Mouse (Mus musculus): ENCODE measurements around the gene Pabpc4l. TPM values are rescaled to one million over a fixed set of nuclear protein-coding genes. Genes with fewer than 3 reads are reported as not detected.
A peak's percentile ranks its signal among the peaks of the same experiment; 100 is the strongest.
"Not testable (repeated sequence)": the region's sequence is repeated elsewhere in the genome, so short reads cannot be mapped to it uniquely, and the experiment has no call there.

The Pabpc4l gene
- 5.9 and 6.7 TPM in 2 replicates for polyA plus RNA-seq (2015; fragmentation: Nextera tagmentation; extraction: Ambion mirVana)

GRCm38 (mm10) chr3:46447481-46448265, at the start of gene Pabpc4l:
TSS of gene Pabpc4l (minus strand) at chr3:46448219.
- ATAC-seq, result peak; percentile 96
- Histone ChIP-seq H3K9ac (ENCODE audit: low read depth, low read length) (peak within 1 kb of the TSS; percentile 79), H3K4me2 (ENCODE audit: low read depth, low read length) (peak within 1 kb of the TSS; percentile 71), H3K27ac (ENCODE audit: low read length) (peak within 1 kb of the TSS; percentile 68), H3K9me3 (ENCODE audit: control insufficient read depth, low read length) (no peaks in the 10 kb centered on the region), H3K27me3 (replicated peaks; ENCODE audit: control insufficient read depth, insufficient read depth, low read length) (no peaks in the 10 kb centered on the region), H3K4me3 (ENCODE audit: low read length) (peak within 1 kb of the TSS; percentile 61), H3K4me1 (ENCODE audit: control insufficient read depth, insufficient read depth, low read length) (no peaks in the 10 kb centered on the region), H3K36me3 (ENCODE audit: control insufficient read depth, insufficient read depth, low read length) (peaks cover 6% of the 10 kb centered on the region; the same call in 1 of the 2 replicates)
- 2% methylated on average over 37 of the region's 37 CpGs for WGBS

GRCm38 (mm10) chr3:46490989-46491259, 42.9 kb upstream of the Pabpc4l start:
- no peak overlapping the region for H3K4me3 ChIP-seq (ENCODE audit: low read length)
- H3K4me1 ChIP-seq (ENCODE audit: control insufficient read depth, insufficient read depth, low read length), result no peaks in the 10 kb centered on the region
- no peak overlapping the region for H3K27ac ChIP-seq (ENCODE audit: low read length)
- no peak overlapping the region for H3K4me2 ChIP-seq (ENCODE audit: low read depth, low read length)
- no peaks in the 10 kb centered on the region for H3K9me3 ChIP-seq (ENCODE audit: control insufficient read depth, low read length)
- ATAC-seq, result no peak
- H3K27me3 ChIP-seq (replicated peaks; ENCODE audit: control insufficient read depth, insufficient read depth, low read length), result no peaks in the 10 kb centered on the region
- no peak overlapping the region for H3K9ac ChIP-seq (ENCODE audit: low read depth, low read length)
- WGBS, result 70% methylated on average over 5 of the region's 5 CpGs
- no peaks in the 10 kb centered on the region for H3K36me3 ChIP-seq (ENCODE audit: control insufficient read depth, insufficient read depth, low read length)

GRCm38 (mm10) chr3:46490132-46490988, 42.3 kb upstream of the Pabpc4l start:
- no peak overlapping the region for H3K4me2 ChIP-seq (ENCODE audit: low read depth, low read length)
- no peaks in the 10 kb centered on the region for H3K9me3 ChIP-seq (ENCODE audit: control insufficient read depth, low read length)
- 75% methylated on average over 15 of the region's 15 CpGs for WGBS

GRCm38 (mm10) chr3:46486091-46486490, 38.1 kb upstream of the Pabpc4l start:
- not testable (repeated sequence) for H3K27ac ChIP-seq (ENCODE audit: low read length); H3K4me3 ChIP-seq (ENCODE audit: low read length); H3K27me3 ChIP-seq (replicated peaks; ENCODE audit: control insufficient read depth, insufficient read depth, low read length); H3K4me2 ChIP-seq (ENCODE audit: low read depth, low read length); H3K9ac ChIP-seq (ENCODE audit: low read depth, low read length); ATAC-seq; H3K36me3 ChIP-seq (ENCODE audit: control insufficient read depth, insufficient read depth, low read length); H3K9me3 ChIP-seq (ENCODE audit: control insufficient read depth, low read length); H3K4me1 ChIP-seq (ENCODE audit: control insufficient read depth, insufficient read depth, low read length)
- 80% methylated on average over 1 of the region's 1 CpGs for WGBS

More at GRCm38 (mm10) chr3:46490132-46490988, 42.3 kb upstream of the Pabpc4l start:
- ATAC-seq, result no peak
- Histone ChIP-seq H3K27ac (ENCODE audit: low read length) (no peak overlapping the region), H3K9ac (ENCODE audit: low read depth, low read length) (no peak overlapping the region), H3K4me3 (ENCODE audit: low read length) (no peak overlapping the region), H3K4me1 (ENCODE audit: control insufficient read depth, insufficient read depth, low read length) (no peaks in the 10 kb centered on the region), H3K27me3 (replicated peaks; ENCODE audit: control insufficient read depth, insufficient read depth, low read length) (no peaks in the 10 kb centered on the region), H3K36me3 (ENCODE audit: control insufficient read depth, insufficient read depth, low read length) (no peaks in the 10 kb centered on the region)

GRCm38 (mm10) chr3:46448266-46448532, 180 bp upstream of the Pabpc4l start:
- H3K4me2 ChIP-seq (ENCODE audit: low read depth, low read length), result peak overlapping the region; percentile 71
- WGBS, result 4% methylated on average over 5 of the region's 5 CpGs
- no peaks in the 10 kb centered on the region for H3K27me3 ChIP-seq (replicated peaks; ENCODE audit: control insufficient read depth, insufficient read depth, low read length)
- H3K4me1 ChIP-seq (ENCODE audit: control insufficient read depth, insufficient read depth, low read length), result no peaks in the 10 kb centered on the region
- H3K9me3 ChIP-seq (ENCODE audit: control insufficient read depth, low read length), result no peaks in the 10 kb centered on the region
- peak overlapping the region; percentile 79 for H3K9ac ChIP-seq (ENCODE audit: low read depth, low read length)
- H3K36me3 ChIP-seq (ENCODE audit: control insufficient read depth, insufficient read depth, low read length), result peaks cover 6% of the 10 kb centered on the region; the same call in 1 of the 2 replicates
- peak overlapping the region; percentile 61 for H3K4me3 ChIP-seq (ENCODE audit: low read length)
- ATAC-seq, result peak; percentile 38
- no peak overlapping the region for H3K27ac ChIP-seq (ENCODE audit: low read length)

GRCm38 (mm10) chr3:46431416-46431815, 16.6 kb downstream of the Pabpc4l start:
- no peaks in the 10 kb centered on the region for H3K9me3 ChIP-seq (ENCODE audit: control insufficient read depth, low read length)
- H3K4me3 ChIP-seq (ENCODE audit: low read length), result no peak overlapping the region
- no peaks in the 10 kb centered on the region for H3K27me3 ChIP-seq (replicated peaks; ENCODE audit: control insufficient read depth, insufficient read depth, low read length)
- no peak overlapping the region for H3K4me2 ChIP-seq (ENCODE audit: low read depth, low read length)
- H3K9ac ChIP-seq (ENCODE audit: low read depth, low read length), result no peak overlapping the region
- no peaks in the 10 kb centered on the region for H3K36me3 ChIP-seq (ENCODE audit: control insufficient read depth, insufficient read depth, low read length)
- no peak for ATAC-seq
- no peaks in the 10 kb centered on the region for H3K4me1 ChIP-seq (ENCODE audit: control insufficient read depth, insufficient read depth, low read length)
- H3K27ac ChIP-seq (ENCODE audit: low read length), result no peak overlapping the region
